Mouse (Mus musculus): ENCODE results near the gene Aox2.

Gene Aox2

DNA sequence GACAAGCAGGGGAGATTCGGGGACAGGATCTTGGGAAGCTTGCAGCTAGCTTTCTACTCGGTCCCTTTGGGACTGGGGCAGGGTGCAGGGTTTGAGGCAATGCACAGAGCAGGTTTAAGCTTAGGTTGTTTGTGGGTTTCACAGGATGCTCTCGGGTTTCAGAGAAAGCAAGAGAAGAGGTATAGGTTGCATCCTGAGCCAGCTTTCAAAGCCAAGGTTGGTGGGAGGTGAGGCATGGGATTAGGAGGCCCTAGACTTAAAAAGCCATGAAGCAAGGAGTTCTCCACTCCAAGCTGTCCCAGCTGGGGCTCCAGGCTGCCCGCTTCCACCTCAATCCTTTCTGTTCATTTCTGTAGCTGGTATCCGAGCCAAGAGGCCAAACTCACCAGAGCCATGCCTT, at the start of gene Aox2:
Gene Aox2 (plus strand): TSS at position 301 of the 400 bp plus-strand sequence.
- in situ Hi-C loops (cut with MboI; ENCODE audit: unreplicated experiment in 2 of 2) = loop anchor here (5.0 to 25.0 kb wide), 2 partner anchors 116 to 409 kb away; partner anchors contain the start of gene Als2cr12 (in 2 of the 2)

DNA sequence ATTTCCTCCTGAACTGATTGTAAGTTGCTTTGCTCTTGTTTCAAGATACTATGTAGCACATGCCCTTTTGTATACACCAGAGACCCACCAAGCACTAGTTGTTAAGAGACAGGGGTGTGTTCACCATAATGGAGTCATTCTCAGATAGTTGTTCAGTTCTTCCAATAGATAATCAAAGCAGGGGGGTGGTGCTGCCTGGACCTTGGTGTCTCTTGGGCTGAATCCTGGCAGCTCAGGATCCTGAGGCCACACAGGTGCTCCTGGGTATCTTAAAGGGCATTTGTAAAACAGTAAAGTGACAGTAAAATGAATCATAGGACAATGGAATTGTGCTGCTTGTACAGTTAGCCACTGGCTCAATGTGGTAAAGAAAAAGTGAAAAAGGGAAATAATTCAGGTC, 49.2 kb upstream of the Aox2 start:
- in situ Hi-C loops (cut with MboI; ENCODE audit: unreplicated experiment in 2 of 2) = no loop called here

DNA sequence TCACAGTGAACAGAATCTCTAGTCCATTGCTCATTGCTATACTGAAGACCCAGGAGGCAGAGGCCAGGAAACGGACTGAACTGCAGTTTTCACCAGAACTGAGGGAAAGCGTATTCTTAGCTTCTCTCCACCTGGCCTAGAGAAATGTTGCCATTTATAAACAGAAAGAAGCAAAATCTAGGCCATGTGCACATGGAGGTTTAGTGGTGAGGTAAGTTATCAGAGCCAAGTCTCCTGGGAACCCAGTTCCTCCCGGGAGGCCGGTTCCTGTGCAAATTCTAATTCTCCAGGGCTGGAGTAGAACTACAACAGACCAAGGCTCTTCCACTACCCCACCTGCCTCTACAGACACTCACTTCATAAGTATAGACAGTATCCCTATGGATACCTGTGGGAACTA, 48.4 kb upstream of the Aox2 start:
- in situ Hi-C loops (cut with MboI; ENCODE audit: unreplicated experiment in 2 of 2) = no loop called here

DNA sequence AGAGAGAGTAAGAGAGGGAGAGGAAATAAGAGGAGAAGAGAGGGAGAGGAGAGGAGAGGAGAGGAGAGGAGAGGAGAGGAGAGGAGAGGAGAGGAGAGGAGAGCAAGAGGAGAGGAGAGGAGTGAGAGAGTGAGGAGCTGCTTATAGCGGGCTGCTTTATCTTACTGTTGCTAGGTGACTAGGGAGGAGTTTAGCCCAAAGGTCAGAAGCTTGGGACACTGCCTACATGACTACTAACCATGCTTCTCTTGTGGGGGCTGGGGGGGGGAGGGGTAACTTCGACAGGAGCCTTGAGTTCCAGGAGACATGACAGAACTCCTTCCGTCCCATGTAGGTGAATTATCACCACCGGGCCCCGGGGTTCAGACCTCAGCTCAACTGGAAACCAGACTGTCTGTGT, 47.6 kb upstream of the Aox2 start:
- in situ Hi-C loops (cut with MboI; ENCODE audit: unreplicated experiment in 2 of 2) = no loop called here

DNA sequence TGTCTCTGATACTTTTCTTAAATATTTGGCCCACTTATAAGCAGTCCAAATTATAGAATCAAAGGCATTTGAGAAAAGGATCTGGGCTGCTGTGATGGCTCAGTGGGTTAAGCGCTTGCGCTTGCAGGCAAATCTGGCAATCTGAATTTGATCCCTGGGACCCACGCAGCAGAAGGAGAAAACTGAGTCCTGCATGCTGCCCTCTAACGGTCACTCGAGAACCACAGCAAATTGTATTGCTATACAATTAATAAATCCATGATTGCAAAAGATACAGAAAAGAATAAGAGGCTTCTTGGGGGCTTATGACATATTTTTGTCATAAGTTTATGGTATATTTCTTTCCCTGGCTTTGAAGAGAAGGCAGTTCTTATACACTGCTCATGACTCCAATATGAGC, 42.7 kb upstream of the Aox2 start:
- in situ Hi-C loops (cut with MboI; ENCODE audit: unreplicated experiment in 2 of 2) = no loop called here

DNA sequence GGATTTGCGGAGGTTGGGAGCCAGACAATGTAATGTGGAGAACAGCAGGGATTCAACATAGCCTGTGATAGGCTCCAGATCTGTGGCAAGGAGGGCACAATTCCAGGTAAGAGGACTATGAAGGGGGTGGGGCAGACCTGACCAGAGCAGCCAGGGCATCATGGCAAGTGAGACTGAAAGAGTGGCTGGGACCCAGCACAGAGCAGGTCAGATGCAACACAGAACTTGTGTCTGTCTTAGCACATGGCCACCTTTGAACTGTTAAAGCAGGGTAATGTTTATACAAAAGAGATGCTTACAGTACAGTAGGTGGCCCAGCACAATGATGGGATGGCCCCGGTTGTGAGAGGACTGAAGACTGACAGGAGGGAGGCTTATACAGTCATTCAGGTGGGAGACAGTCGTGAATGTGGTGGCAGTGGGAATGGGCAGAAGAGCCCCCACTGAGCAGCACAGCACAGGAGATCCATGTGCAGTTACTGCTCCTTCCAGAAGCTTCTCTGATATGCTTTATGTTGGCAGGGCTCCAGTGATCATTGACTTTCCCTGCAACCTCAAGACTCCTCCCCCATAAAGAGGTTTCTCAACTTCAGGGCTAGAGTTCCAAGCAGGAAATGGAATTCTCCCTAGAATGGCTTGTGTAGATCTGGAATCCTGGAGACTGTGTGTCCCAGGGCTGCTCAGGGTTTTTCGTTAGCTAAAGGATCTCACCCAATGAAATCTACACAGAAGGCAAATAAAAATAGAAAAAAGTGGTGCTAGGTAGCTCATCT, 40.4 kb upstream of the Aox2 start:
- in situ Hi-C loops (cut with MboI; ENCODE audit: unreplicated experiment in 2 of 2) = no loop called here

DNA sequence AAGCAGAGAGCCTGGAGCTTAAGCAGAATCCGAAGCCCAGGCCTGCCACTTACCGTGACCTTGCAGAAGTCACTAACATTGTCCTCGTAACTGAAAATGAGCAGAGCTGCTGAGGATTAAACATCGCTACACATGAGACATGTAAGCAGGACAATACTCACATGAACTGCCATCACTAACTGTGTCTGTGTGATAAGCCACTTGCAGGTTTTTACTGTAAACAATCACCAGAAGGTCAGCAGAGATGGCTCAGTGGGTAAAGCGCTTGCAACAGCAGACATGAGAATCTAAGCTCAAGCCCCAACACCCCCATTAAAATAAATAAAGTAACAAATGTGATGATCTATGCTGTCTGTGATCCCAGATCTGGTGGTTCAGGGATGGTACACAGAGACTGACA, 39.7 kb upstream of the Aox2 start:
- in situ Hi-C loops (cut with MboI; ENCODE audit: unreplicated experiment in 2 of 2) = no loop called here

DNA sequence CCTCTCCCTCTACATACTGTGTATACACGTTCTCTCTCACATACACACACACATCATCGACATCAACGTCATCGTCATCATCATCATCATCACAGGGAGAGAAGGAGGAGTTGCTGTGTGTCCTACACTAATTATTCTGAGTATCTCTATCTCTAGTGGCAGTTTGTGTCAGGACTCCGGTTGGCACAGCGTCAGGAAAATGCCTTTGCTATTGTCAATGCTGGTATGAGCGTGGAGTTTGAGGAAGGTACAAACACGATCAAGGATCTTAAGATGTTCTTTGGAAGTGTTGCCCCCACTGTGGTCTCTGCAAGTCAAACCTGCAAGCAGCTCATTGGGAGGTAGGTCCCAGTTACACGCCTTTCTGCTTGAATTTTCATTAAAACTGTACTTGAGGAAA, 39.2 kb upstream of the Aox2 start:
- in situ Hi-C loops (cut with MboI; ENCODE audit: unreplicated experiment in 2 of 2) = no loop called here

DNA sequence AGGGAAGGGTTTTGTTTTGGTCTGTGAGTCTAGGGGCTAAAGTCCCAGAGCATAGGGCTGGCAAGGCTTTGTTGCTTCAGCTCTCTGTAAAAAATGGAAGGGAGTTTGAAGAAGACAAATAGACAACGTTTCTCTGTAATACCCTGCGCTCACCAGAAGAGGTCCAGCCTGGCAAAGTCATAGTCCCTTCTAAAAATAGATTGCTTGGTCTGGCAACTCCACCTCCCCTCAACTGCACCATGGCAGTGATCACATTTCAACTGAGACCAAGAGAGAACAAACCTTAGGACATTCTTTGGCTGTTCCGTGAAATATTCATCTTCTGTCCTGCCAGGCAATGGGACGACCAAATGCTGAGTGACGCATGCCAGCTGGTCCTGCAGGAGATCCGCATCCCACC, 37.8 kb upstream of the Aox2 start:
- in situ Hi-C loops (cut with MboI; ENCODE audit: unreplicated experiment in 2 of 2) = no loop called here

DNA sequence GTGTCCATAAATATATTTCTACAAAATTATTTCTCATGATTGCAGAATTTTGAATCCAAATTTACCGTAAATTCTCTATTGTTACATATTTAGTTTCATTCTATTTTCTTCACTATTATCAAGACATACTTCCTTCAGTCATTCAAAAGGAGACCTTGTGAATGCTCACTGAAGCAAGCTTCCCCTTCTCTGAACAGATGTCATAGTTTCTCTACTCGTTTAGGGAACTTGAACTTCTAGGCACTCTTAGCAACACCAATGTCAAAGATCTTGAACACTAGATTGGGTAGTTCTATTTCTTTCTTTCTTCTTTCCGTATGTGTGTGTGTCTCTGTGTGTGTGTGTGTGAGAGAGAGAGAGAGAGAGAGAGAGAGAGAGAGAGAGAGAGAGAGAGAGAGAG, 33.6 kb upstream of the Aox2 start:
- in situ Hi-C loops (cut with MboI; ENCODE audit: unreplicated experiment in 2 of 2) = no loop called here

DNA sequence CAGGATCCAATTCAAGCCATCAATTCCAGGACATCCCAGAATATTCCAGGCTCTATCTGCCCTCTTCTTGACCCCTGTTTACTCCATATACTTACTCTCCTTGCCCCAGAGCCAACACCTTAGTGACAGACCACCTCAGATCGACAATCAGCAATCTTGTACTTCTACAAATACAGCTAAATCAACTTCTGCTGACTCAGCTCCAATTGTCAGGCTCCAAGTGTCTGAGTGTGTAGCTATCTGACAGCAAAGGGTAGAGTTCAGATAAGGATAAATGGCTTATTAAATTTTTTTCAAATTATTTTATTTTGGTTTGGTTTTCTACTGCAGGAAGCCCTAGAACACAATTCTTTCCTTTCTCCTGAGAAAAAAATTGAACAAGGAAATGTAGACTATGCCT, 29.6 kb upstream of the Aox2 start:
- in situ Hi-C loops (cut with MboI; ENCODE audit: unreplicated experiment in 2 of 2) = no loop called here

DNA sequence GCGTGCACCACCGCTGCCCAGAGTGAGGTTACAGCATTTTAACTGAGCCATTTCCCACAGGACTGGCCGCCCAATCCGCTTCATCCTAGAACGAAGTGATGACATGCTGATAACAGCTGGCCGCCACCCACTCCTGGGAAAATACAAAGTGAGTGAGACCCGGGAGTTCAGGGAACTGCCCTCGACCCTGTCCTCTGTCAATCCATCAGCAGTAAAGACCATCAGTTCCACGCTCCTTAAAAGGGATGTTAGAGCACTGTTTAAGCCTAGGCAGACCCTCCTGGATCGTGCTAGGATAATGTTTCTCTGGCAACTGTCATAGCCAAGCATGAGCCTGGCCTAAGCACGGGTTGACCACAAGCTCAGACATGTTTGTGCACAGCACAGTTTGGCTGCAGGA, 24.7 kb upstream of the Aox2 start:
- in situ Hi-C loops (cut with MboI; ENCODE audit: unreplicated experiment in 2 of 2) = no loop called here

DNA sequence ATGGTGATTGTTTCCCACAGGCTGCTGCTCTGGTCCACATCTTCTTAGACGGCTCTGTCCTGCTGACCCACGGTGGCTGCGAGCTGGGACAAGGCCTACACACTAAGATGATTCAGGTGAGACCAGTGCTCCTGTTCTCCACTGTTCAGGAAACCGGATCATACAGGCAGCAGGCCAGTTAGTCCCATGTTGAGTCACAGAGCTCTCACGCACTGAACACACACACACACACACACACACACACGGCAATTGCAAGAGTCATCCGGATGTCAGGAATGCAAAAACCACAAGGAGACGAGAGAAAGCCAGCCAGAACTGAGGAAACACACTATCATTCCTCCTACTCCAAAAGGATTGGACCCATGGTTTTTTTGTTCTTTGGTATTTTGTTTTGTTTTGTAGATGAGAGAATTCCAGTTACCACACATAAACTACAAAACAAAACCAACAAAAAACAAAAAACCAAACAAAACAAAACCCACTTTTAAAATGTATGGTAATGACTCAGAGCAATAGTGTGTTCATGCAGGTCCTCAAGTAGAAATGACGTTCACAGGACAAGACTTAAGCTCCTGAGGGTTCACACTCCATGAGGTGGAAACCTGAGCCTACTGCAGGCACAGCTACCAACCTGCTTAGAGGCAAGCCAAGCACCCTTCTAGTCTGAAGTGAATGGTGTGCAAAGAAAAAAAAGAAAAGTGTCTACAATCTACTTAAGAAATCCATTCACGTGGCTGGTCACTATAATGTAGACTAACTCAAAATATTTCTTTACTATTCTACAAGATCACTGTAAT, 20.7 kb upstream of the Aox2 start:
- in situ Hi-C loops (cut with MboI; ENCODE audit: unreplicated experiment in 2 of 2) = no loop called here

DNA sequence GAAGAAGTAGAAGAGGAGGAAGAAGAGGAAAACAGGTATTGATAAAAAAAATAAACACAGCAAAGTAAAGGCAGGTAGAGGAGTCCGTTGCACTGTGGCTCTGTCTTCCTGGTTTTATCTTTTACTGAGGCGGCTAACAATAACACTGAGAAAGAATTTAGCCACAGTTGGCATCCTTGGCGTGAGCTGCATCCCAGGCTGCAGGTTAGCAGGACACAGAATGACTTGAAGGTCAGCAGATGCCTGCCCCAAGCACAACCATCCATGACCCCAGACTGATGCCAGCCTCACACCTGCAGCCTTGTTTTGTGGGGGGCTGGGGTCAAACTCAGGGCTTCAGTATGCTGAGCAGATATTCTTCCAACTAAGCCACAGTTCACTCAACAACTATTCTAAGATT, 17.8 kb upstream of the Aox2 start:
- in situ Hi-C loops (cut with MboI; ENCODE audit: unreplicated experiment in 2 of 2) = no loop called here

DNA sequence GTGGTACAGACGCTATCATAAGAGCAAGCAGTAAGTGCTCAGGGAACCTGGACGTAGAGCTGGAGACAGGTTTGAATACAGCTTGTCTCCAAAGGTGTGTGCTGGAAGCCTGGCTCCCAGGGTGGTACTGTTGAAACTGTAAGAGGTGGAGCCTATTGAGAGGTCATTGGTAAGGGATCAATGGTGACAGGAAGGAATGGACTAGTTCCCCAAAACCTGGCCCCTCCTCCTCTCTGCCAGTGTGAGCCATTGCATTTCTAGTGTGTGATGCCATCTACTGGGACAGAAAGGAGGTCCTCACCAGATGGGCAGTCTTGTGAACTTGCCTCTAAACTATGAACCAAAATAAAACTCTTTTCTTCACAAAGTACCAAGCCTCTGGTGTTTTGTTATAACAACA, 9.9 kb upstream of the Aox2 start:
- in situ Hi-C loops (cut with MboI; ENCODE audit: unreplicated experiment in 2 of 2) = no loop called here

DNA sequence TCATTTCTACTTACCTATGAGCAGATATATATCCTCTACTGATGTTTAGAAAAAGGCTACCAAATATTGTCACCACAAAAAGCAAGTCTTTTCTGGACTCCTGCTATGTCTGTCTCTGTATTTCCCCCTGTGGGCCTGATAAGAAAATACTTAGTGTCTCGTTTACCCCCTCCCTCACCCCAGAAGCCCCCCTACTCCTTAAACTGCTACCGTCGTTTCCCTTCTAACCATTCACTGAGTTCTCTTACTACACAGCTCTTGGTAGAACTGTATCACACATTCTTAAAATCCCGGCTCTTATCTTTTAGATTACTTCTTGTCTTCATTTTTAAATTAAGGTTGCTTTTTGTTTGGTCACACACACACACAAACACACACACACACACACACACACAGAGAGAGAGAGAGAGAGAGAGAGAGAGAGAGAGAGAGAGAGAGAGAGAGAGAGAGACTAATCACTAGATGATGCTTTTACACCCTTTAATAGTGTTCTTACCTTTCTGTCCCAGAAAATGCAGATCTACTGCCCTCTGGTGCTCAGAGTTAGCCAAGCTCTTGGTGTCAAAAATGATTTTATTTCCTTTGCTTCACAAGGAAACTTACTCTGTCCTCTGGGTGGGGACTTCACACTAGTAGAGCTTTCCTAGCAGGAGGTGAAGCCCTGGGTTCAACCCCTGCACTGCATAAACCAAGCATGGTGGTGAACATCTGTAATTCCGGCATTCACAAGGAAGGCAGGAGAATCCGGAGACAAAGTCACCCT, 7.1 kb upstream of the Aox2 start:
- in situ Hi-C loops (cut with MboI; ENCODE audit: unreplicated experiment in 2 of 2) = no loop called here

DNA sequence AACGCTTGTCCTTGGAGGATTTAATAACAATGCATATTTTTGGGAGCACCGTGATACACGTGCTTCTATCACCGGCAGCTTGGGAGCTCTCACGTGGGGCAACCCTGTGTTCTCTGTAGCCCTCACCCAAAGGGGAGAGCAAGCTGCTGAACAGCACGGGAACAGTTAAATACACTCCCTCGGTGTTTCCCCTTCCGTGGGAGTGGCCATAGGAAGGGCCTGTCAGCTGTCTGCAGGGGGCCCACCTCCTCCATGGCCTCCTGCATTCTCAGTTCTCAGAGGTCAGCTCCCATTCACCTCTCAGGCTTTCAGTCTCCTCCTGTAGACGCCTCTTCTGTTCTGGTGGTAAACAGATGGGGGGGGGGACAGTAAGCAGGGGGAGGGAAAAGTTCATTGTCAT, 2.2 kb upstream of the Aox2 start:
- in situ Hi-C loops (cut with MboI; ENCODE audit: unreplicated experiment in 2 of 2) = loop anchor here (5.0 to 25.0 kb wide), 2 partner anchors 114 to 411 kb away; partner anchors contain the start of gene Als2cr12 (in 2 of the 2)

DNA sequence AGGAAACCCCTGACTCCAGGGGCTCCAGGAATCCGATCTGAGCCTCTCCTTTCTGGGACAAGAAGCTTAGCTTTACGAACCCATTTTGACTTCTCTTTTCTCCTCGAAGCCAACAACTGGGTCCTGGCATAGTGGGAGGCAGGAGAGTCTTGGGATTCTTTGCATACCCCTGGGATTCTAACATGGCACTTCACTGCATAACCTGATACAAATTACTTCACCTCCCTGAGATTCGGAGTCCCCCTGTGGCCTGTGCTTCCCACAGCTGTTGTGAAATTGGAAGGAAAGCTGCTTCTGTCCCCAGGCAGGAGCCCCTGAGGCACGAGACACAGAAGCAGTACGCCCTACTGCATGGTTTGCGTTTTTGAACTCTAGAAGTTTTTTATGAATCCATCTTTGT, 387 bp downstream of the Aox2 start:
- in situ Hi-C loops (cut with MboI; ENCODE audit: unreplicated experiment in 2 of 2) = loop anchor here (5.0 to 25.0 kb wide), 2 partner anchors 116 to 409 kb away; partner anchors contain the start of gene Als2cr12 (in 2 of the 2)

DNA sequence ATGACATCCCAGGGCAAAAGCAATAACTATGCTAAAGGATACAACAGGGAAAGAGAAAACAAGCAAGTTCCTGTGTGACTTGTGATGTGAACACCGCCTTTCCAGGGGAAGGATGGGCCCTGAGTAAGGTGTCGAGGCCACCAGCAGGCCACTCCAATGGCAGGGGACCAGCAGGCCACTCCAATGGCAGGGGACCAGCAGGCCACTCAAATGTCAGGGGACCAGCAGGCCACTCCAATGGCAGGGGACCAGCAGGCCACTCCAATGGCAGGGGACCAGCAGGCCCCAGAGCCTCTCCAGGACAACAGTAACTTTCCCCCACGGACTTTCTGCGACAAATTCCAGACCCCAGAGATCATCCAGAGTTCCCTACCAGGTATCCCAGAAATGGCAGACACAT, 2.3 kb downstream of the Aox2 start:
- in situ Hi-C loops (cut with MboI; ENCODE audit: unreplicated experiment in 2 of 2) = loop anchor here (25.0 kb wide), 1 partner anchor 407 kb away; the partner anchor contains the start of gene Als2cr12 (in 2 of the 2)

DNA sequence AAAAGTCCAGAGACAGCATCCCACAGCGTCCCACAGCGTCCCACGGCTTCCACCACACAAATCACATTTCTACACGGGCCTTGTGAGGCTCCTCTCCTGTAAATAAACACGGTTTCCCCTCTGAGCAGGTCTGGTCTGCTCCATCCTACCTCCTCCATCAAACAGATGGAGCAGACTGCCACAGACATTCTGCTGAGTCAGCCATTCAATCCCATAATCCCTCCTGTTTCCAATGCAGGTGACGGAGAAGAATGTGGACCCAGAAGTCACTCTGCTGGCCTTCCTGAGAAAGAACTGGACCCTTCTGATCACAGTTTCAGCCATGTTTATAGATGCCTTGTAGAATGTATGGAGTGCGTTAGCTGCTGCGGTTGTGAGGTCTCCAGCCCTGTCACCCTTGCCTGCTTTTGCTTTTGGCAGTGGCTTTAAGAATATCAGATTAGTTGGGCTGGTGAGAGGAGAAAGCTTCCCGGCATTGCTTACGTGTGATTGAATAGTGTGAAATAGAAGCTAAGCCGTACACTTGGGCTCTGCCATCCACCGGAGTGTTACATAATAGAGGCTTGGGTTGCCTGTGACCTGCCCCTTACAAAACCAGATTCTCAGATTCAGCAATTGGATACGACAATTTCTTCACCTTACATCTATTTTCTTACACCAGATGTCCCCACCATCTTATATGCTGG, 3.0 kb downstream of the Aox2 start:
- in situ Hi-C loops (cut with MboI; ENCODE audit: unreplicated experiment in 2 of 2) = loop anchor here (25.0 kb wide), 1 partner anchor 406 kb away; the partner anchor contains the start of gene Als2cr12 (in 2 of the 2)
